Mouse (Mus musculus) forebrain, embryonic 12.5 days (tissue): ENCODE results near the gene Adra1d. TPM values are rescaled to one million over a fixed set of nuclear protein-coding genes. Genes with fewer than 3 reads are reported as not detected.

Experiments
- ATAC-seq: fragments of 200-750 bp; cut with Nextera tagmentation; 2 replicates; pipeline ENCODE4 v1.8.0; 2017; ENCODE audit warnings: moderate TSS enrichment; ENCODE audit not compliant: low FRiP score
- H3K27ac ChIP-seq: fragments of 300-500 bp; sonication (generic); 2 replicates; pipeline ENCODE4 v1.5.1; 2016; ENCODE audit warnings: mild to moderate bottlenecking
- H3K27me3 ChIP-seq: fragments of 300-500 bp; sonication (generic); 2 replicates; pipeline ENCODE4 v1.6.1; 2016; ENCODE audit warnings: mild to moderate bottlenecking
- H3K36me3 ChIP-seq: fragments of 300-500 bp; sonication (generic); replicated peaks from 2 replicates; pipeline ENCODE4 v1.6.1; 2016; ENCODE audit warnings: mild to moderate bottlenecking
- H3K4me1 ChIP-seq: fragments of 300-500 bp; sonication (generic); 2 replicates; pipeline ENCODE4 v1.6.1; 2016
- H3K4me2 ChIP-seq: fragments of 300-500 bp; sonication (generic); 2 replicates; pipeline ENCODE4 v1.6.1; 2016; ENCODE audit warnings: mild to moderate bottlenecking, moderate library complexity
- H3K4me3 ChIP-seq: fragments of 300-500 bp; sonication (generic); replicated peaks from 2 replicates; pipeline ENCODE4 v1.5.1; 2016; ENCODE audit warnings: mild to moderate bottlenecking
- H3K9ac ChIP-seq: fragments of 300-500 bp; sonication (generic); 2 replicates; pipeline ENCODE4 v1.6.1; 2016; ENCODE audit warnings: mild to moderate bottlenecking
- H3K9me3 ChIP-seq: fragments of 300-500 bp; sonication (generic); 2 replicates; pipeline ENCODE4 v1.6.1; 2016
- WGBS: fragments of 180-500 bp; shearing (Covaris S2); methylation state at CpG from one replicate; pipeline ENCODE4 v1.1.7; 2016; 5-methylcytosine and 5-hydroxymethylcytosine counted together
- polyA plus RNA-seq: library from polyadenylated mRNA; unstranded; fragments of >200 nt; fragmentation: Nextera tagmentation; extraction: Ambion mirVana; gene quantifications from 2 replicates; pipeline ENCODE4 v1.2.1, GENCODE M21; 2016

The Adra1d gene
- polyA plus RNA-seq, 1 experiment from 2014 or later: not detected

DNA sequence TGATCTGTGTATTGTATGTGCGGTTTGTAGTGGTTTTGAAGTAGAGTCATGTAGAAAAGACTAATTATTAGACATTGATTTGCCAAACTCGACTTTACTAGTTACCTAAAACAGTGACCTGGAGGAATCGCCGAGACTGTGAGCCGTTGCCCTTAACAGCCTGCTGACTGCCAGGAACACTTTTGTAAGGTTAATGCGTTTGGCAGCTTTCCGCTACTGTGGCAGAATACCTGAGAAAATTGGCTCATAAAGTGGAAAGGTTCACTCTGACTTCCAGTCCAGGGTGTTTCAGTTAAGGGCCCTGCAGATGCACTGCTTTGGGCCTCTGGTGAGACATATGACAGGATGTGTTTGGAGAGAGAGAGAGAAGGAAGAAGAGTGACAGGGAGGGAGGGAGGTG is 30.8 kb downstream of the Adra1d start:
- H3K4me3 ChIP-seq: no peak overlapping the region
- H3K4me1 ChIP-seq: no peaks in the 10 kb centered on the region
- H3K4me2 ChIP-seq: no peak overlapping the region
- H3K9me3 ChIP-seq: no peaks in the 10 kb centered on the region
- no peak overlapping the region for H3K27ac ChIP-seq
- H3K9ac ChIP-seq: no peak overlapping the region
- H3K27me3 ChIP-seq: 0 out of 2 replicates have a peak, but pooled peaks cover 4% of the 10 kb centered on the region
- no peaks in the 10 kb centered on the region for H3K36me3 ChIP-seq
- no peak for ATAC-seq
- WGBS: 87% methylated on average over 7 of the region's 7 CpGs

DNA sequence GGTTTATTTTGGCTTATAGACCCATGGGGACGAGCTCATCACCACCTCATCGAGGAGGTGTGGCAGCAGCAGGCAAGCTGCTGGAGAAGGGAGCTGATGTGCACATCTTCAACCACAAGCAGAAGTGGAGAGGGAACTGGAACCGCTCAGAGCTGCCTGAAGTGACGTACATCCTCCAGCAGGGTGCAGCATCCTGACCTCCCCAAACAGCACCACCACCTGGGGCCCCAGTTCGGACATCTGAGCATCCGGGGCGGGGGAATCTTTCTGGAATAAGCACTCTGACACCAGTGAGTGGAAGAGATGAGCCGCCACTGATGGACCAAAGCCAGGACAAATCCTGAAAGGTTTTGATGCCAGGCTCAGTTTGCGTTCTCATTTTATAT is 31.5 kb downstream of the Adra1d start:
- Histone ChIP-seq H3K4me2 (no peak overlapping the region), H3K27me3 (0 out of 2 replicates have a peak, but pooled peaks cover 4% of the 10 kb centered on the region), H3K27ac (no peak overlapping the region), H3K9ac (no peak overlapping the region), H3K36me3 (no peaks in the 10 kb centered on the region), H3K4me1 (no peaks in the 10 kb centered on the region), H3K9me3 (no peaks in the 10 kb centered on the region), H3K4me3 (no peak overlapping the region)
- 24% methylated on average over 9 of the region's 9 CpGs for WGBS
- no peak for ATAC-seq

DNA sequence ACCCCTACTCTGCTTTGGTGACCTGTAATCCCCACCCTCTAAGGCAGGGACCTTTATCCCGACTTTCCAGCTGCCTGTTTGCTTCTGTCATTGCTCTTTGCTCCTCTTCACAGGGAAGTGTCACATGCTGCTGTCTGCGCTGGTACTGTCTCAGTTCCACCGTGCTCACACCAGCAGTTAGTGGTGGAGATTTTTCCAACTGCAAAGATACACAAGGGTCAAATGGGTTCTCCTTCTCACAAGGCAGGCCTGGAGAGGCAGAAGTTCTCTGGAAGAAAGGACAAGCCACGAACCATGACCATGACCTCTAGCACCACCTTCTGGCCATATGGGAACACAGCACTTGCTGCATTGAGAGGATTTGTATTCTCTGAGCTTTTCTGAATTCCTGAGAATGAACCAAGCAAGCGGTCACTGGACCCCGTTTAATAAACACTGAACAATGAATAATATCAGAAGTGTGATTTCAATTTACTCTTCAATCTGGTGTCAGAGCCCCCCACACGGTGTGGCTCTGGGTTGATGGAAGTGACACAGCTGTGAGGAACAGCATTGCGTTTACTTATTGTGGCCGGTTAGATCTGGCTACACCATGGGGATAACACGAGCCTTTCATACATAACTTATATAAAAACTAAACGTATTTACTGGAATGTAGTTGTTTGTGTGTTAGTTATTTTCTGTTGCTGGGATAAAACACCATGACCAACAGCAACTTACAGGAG is 32.0 kb downstream of the Adra1d start:
- no peak overlapping the region for H3K27ac ChIP-seq
- 39% methylated on average over 11 of the region's 11 CpGs for WGBS
- H3K4me2 ChIP-seq: no peak overlapping the region
- H3K4me3 ChIP-seq: no peak overlapping the region
- no peaks in the 10 kb centered on the region for H3K9me3 ChIP-seq
- H3K27me3 ChIP-seq: 0 out of 2 replicates have a peak, but pooled peaks cover 4% of the 10 kb centered on the region
- no peaks in the 10 kb centered on the region for H3K36me3 ChIP-seq
- H3K4me1 ChIP-seq: no peaks in the 10 kb centered on the region
- no peak overlapping the region for H3K9ac ChIP-seq
- ATAC-seq: peak; percentile 49; the same call in 1 of the 2 replicates

DNA sequence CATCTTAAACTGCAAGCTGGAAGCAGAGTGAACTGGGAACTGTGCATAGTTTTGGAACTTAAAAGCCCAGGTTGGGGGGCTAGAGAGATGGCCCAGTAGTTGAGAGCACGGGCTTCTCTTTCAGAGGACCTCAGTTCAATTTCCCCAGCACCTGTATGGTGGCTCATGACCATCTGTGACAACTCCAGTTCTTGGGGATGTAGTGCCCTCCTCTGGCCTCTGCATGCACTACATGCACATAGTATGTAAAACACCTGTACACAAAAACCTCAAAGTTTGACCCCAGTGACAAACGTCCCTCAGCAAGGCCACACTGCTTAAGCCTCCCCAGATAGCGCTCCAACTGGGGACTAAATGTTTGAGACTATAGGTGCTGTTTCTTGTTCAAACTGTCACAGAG is 35.0 kb downstream of the Adra1d start:
- Histone ChIP-seq H3K4me2 (no peak overlapping the region), H3K9ac (no peak overlapping the region), H3K27ac (no peak overlapping the region), H3K4me1 (no peaks in the 10 kb centered on the region), H3K36me3 (0 out of 2 replicates have a peak, but pooled peaks cover under 1% of the 10 kb centered on the region), H3K4me3 (no peak overlapping the region), H3K27me3 (0 out of 2 replicates have a peak, but pooled peaks cover 4% of the 10 kb centered on the region), H3K9me3 (no peaks in the 10 kb centered on the region)
- WGBS: 42% methylated on average over 3 of the region's 3 CpGs
- ATAC-seq: no peak

DNA sequence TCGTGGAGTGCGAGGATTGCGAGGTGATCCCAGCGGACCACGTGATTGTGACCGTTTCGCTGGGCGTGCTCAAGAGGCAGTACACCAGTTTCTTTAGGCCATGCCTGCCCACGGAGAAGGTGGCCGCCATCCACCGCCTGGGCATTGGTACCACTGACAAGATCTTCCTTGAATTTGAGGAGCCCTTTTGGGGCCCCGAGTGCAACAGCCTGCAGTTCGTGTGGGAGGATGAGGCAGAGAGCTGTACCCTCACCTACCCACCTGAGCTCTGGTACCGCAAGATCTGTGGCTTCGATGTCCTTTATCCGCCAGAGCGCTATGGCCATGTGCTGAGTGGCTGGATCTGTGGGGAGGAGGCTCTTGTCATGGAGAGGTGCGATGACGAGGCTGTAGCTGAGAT is 41.3 kb downstream of the Adra1d start:
- peaks cover 21% of the 10 kb centered on the region for H3K36me3 ChIP-seq
- ATAC-seq: no peak
- WGBS: 96% methylated on average over 19 of the region's 19 CpGs

DNA sequence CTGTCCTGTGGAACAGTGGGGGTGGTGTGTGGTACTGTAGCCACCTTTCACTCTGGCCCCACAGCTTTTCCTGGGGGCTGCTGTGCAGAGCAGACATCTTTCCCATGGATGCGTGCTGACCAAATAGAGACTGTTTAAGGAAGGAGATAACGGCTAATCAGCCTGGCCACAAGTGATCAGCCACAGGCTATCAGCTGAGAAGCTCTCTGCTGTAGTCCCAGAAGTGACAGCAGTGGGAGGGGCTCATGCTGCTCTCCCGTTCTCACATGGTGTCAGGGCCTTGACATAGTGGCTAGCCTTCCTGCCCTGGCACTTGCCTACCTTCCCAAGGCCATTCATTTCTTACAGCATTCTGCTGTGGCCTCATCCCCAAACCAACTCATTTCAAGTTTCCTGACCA is 43.3 kb downstream of the Adra1d start:
- peaks cover 21% of the 10 kb centered on the region for H3K36me3 ChIP-seq
- H3K27me3 ChIP-seq: no peaks in the 10 kb centered on the region
- no peaks in the 10 kb centered on the region for H3K4me1 ChIP-seq
- H3K9ac ChIP-seq: no peak overlapping the region
- H3K4me3 ChIP-seq: no peak overlapping the region
- H3K9me3 ChIP-seq: no peaks in the 10 kb centered on the region
- H3K27ac ChIP-seq: no peak overlapping the region
- WGBS: 71% methylated on average over 3 of the region's 3 CpGs
- no peak overlapping the region for H3K4me2 ChIP-seq
- ATAC-seq: no peak

More for the DNA sequence above, 41.3 kb downstream of the Adra1d start:
- Histone ChIP-seq H3K27ac (no peak overlapping the region), H3K4me1 (no peaks in the 10 kb centered on the region), H3K4me2 (no peak overlapping the region), H3K27me3 (no peaks in the 10 kb centered on the region), H3K9ac (no peak overlapping the region), H3K4me3 (no peak overlapping the region), H3K9me3 (no peaks in the 10 kb centered on the region)

DNA sequence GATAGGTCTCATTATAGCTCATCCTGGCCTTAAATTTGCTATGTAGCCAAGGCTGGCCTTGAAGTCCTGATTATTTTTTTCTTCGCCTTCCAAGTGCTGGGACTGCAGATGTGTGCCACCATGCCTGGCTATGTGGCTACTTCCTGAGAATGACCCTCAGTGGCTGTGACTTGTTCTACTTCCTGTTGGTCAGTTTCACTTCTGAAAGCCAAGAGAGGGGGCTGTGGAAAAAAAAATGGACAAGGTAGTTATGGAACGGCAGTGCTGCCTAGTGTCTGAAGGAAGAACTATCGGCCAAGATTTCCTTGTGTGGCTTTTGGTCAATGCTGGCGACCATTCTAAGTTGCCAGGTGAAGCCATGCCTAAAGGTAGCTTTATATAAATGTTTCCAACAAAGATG is 44.5 kb downstream of the Adra1d start:
- Histone ChIP-seq H3K4me3 (no peak overlapping the region), H3K4me1 (no peaks in the 10 kb centered on the region), H3K27me3 (no peaks in the 10 kb centered on the region), H3K9ac (no peak overlapping the region), H3K27ac (no peak overlapping the region), H3K9me3 (no peaks in the 10 kb centered on the region), H3K36me3 (peaks cover 21% of the 10 kb centered on the region), H3K4me2 (no peak overlapping the region)
- ATAC-seq: no peak
- 93% methylated on average over 4 of the region's 4 CpGs for WGBS

DNA sequence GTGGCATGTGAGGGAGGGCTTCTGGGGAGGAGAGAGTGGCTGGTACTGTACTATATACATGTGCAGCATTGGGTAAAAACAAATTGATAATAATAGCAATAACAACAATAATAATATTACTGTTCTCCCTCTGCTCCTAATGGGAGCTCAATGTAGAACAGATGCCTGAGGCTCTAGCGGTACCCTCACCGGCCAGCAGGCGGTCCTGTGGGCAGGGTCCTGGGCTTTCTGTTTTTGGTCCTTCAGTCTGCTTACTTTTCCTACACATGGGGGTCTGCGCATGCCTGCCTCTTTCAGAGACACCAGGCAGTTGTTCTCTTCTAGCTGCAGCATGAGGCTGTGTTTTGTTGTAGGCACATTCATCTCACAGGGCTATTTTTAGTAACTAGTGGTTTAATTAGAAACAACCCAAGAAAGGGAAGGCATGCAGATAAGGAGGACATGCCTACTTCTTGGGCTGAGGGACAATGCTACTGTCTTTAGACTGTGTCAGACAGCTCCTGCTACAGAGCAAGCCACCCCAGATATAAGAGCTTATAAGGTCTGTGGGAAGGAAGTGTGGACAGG is 47.9 kb downstream of the Adra1d start:
- Histone ChIP-seq H3K36me3 (peaks cover 5% of the 10 kb centered on the region; the same call in 1 of the 2 replicates), H3K4me3 (no peak overlapping the region), H3K9me3 (no peaks in the 10 kb centered on the region), H3K27ac (no peak overlapping the region), H3K4me2 (no peak overlapping the region), H3K9ac (no peak overlapping the region), H3K4me1 (peaks cover 14% of the 10 kb centered on the region), H3K27me3 (no peaks in the 10 kb centered on the region)
- WGBS: 86% methylated on average over 4 of the region's 4 CpGs
- ATAC-seq: no peak

DNA sequence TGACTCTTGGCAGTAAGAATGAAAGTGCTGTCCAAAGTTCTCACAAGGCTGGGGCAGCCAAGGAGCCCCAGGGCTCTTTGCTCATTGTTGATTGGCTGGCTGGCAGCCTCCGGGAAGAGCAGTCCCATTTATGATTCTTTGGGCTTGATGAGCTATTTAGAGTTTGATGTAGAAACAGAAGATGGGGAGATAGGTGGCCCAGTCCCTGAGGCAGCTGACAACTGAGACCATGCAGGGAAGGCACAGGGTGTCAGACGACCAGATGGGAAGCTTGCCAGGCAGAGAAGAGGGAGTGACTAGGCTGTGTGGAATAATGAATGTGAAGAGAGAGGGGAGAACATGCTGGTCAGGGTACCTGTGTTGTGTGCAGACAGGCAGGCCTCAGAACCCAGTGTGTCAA is 48.6 kb downstream of the Adra1d start:
- Histone ChIP-seq H3K36me3 (peaks cover 5% of the 10 kb centered on the region; the same call in 1 of the 2 replicates), H3K4me3 (no peak overlapping the region), H3K27ac (no peak overlapping the region), H3K9me3 (no peaks in the 10 kb centered on the region), H3K4me1 (peaks cover 20% of the 10 kb centered on the region), H3K4me2 (no peak overlapping the region), H3K9ac (no peak overlapping the region), H3K27me3 (no peaks in the 10 kb centered on the region)
- no peak for ATAC-seq
- WGBS: 59% methylated on average over 2 of the region's 2 CpGs

DNA sequence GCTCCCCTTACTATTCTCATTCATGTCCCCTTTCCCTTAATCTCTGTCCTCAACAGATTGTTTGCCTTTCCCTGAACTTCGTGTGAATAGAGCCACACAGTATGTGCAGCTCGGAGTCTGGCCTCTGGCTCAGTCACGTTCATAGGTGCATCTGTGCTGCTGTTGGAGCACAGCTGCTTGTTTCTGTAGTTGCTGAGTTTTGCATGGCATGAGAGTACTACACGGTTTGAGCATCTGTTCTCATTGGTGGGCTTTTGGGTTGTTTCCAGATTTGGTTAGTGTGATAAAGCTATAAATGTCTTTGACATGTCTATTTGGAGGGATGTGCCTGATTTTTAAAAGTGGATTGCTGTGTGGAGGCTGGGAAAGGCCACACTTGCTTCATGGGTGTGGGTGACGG is 51.6 kb downstream of the Adra1d start:
- no peak for ATAC-seq
- Histone ChIP-seq H3K36me3 (no peaks in the 10 kb centered on the region; the same call in 1 of the 2 replicates), H3K9ac (no peak overlapping the region), H3K4me2 (no peak overlapping the region), H3K27me3 (no peaks in the 10 kb centered on the region), H3K4me1 (peaks cover 47% of the 10 kb centered on the region), H3K9me3 (no peaks in the 10 kb centered on the region), H3K4me3 (no peak overlapping the region), H3K27ac (no peak overlapping the region)
- WGBS: 70% methylated on average over 5 of the region's 5 CpGs

DNA sequence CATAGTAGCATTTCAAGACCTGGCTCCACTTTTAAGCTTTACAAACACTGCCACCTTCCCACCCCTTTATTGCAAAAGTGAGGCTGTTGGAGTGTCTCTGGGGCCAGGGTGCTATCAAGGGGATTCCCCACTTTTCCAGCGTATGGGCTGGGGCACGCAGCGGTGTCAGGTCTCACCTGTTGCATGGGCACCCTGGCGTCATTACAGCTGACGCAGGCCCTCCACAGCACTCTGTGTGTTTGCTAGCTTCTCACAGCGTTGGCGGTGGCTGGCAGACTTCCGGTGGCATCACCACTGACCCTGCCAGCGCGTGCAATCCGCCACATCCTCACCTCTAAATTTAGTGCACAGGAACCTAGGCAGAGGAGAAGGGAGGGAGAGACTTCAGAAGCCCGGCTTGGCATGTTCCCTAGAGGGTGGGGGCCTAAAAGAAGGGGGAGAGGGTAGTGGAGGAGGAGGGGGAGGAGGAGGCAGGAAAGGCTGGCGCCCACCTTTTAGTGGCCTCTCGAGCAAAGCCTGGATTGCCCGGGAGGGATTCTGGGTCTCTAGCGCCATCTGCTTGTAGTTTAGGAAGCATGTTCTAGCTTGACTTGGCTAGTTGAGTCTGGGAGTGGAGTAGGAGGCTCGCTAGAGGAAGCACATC is 52.3 kb downstream of the Adra1d start:
- no peak overlapping the region for H3K27ac ChIP-seq
- peaks cover 47% of the 10 kb centered on the region for H3K4me1 ChIP-seq
- H3K9ac ChIP-seq: 0 out of 2 replicates have a peak overlapping the region, but pooled peaks have one; percentile 1
- 23% methylated on average over 17 of the region's 17 CpGs for whole genome bisulfite sequencing
- peak overlapping the region; percentile 14; the same call in 1 of the 2 replicates for H3K4me3 ChIP-seq
- H3K4me2 ChIP-seq: peak overlapping the region; percentile 47
- no peaks in the 10 kb centered on the region; the same call in 1 of the 2 replicates for H3K36me3 ChIP-seq
- ATAC-seq: peak; percentile 24; the same call in 1 of the 2 replicates
- H3K9me3 ChIP-seq: no peaks in the 10 kb centered on the region
- no peaks in the 10 kb centered on the region for H3K27me3 ChIP-seq

DNA sequence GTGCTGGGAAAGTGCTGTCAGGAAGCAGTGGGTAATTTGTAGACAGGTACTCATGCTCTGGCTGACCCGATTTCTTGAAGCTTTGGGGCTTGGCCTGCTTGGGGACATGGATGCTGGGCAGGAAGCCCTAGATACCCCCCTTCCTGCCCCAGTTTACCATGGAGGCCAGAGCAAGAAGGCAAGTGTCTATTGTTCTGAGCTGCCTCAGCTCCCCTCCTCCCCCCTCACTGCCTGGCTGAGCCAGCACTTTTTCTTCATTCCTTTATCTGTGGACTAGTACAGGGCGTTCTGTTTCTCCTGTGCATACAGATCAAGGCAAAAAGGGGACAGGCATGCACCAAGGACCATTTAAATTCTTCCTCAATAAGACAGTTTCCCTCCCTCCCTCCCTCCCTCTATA is 53.6 kb downstream of the Adra1d start:
- Histone ChIP-seq H3K36me3 (no peaks in the 10 kb centered on the region), H3K4me1 (peaks cover 47% of the 10 kb centered on the region), H3K4me3 (no peak overlapping the region), H3K9me3 (no peaks in the 10 kb centered on the region), H3K27ac (0 out of 2 replicates have a peak overlapping the region, but pooled peaks have one; percentile 36), H3K4me2 (no peak overlapping the region), H3K27me3 (no peaks in the 10 kb centered on the region), H3K9ac (no peak overlapping the region)
- no peak for ATAC-seq
- WGBS: 46% methylated on average over 2 of the region's 2 CpGs
